Mouse (Mus musculus) ES-CJ7 (cell line): ENCODE measurements around the gene Igfbp4.

Source experiments
- DNase-seq: peaks from one replicate; pipeline ENCODE4 v3.0.0; 2011; ENCODE audit warnings: low read depth, low spot score

Gene Igfbp4

GRCm38 (mm10) chr11:99041841-99042780 is 1.1 kb downstream of the Igfbp4 start:
- DNase-seq = no peak

- no peak for DNase-seq
Measured at GRCm38 (mm10) chr11:99042834-99043431, 1.9 kb downstream of the Igfbp4 start.

- DNase-seq = no peak
Measured at GRCm38 (mm10) chr11:99043632-99044031, 2.6 kb downstream of the Igfbp4 start.

GRCm38 (mm10) chr11:99044306-99044705 is 3.3 kb downstream of the Igfbp4 start:
- no peak for DNase-seq

DNA sequence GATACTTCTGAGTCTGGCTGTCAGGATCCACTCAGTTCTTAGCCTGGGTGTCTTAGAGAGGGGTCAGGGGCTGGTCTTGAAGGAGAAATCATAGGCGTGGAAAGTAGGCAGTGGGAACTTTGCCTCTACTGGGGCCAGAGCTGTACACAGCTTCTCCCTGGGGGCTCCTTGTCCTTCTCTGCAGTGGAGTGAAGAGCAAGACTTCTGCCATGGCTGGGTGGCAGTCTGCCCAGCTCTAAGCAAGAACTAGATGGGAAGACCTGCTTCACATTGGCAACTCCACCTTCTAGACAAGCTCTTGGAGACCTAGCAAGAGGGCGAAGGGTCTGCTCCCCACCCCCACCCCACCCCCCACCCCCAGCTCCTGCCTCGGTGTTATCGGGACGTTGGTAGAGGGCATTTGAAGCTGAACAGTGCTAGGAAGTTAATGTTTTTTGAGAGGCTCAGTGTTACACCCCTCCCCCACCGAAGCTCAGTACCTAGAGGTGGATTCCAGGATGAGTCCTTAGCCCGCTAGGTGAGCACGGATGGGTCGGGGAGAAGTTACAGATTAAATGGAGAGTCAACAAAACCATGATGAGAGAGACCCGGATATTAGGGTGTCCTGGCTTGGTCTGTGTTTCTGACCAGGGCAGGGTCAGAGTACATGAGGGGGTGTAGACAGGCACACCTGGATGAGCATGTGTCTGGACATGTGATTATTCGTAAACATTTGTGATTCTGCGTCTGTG is 4.3 kb downstream of the Igfbp4 start:
- no peak for DNase-seq

GRCm38 (mm10) chr11:99047120-99047519 is 6.1 kb downstream of the Igfbp4 start:
- DNase-seq = no peak

- no peak for DNase-seq
Measured at GRCm38 (mm10) chr11:99047643-99048042, 6.6 kb downstream of the Igfbp4 start.

- no peak for DNase-seq
Measured at GRCm38 (mm10) chr11:99055143-99055542, 14.1 kb downstream of the Igfbp4 start.

GRCm38 (mm10) chr11:99055571-99056452 is 14.8 kb downstream of the Igfbp4 start:
- no peak for DNase-seq

GRCm38 (mm10) chr11:99060435-99060834 is 19.4 kb downstream of the Igfbp4 start:
- no peak for DNase-seq

GRCm38 (mm10) chr11:99062661-99063060 is 21.6 kb downstream of the Igfbp4 start:
- no peak for DNase-seq

DNA sequence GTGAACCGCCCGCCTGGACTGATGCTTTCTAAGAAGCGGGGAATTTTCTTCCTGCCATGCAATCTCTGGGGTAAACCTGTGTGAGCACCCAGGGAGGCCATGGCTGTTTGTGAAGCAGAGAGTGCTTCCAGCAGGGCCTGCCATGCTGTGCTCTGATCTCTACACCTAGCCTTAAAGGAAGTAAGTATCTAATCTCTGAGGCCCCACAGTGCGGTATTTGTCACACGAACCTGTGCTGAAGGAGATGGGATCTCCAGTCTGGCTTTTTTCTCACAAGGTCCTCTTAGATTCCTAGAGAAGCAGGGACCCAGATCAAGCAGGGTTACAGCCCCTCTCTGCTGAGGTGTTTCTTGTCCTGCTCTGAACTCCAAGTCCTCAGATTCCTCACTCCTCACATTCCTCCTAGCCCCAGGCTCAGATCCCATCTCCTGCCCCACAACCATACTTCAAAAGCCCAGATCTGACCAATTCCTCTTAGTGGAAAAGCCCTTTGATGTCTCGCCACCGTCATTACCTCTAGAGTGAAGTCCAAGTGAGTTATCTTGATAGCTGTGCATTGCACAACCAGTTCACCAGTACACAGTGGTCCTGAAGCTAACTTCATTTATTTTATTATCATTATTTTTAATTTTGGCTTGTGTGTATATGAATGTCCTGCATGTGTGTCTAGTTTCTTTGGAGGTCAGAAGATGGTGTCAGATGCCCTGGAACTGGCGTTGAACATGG is 22.5 kb downstream of the Igfbp4 start:
- DNase-seq = no peak

DNA sequence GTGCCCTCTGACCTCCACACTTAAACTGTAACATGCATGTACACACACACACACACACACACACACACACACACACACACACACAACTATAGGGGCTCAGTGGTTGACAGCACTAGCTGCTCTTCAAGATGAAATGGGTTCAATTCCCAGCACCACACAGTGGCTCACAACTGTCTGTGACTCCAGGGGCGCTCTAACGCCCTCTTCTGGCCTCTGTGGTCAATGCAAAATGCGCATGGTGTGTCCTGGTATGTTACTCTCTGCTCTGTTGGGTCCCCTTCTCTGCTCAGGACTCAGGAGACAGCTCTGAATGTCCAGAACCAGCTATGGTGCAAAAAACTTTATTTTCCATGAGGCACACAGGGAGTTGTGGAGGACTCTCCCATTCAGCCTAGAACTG is 24.3 kb downstream of the Igfbp4 start:
- DNase-seq = peak; percentile 60

DNA sequence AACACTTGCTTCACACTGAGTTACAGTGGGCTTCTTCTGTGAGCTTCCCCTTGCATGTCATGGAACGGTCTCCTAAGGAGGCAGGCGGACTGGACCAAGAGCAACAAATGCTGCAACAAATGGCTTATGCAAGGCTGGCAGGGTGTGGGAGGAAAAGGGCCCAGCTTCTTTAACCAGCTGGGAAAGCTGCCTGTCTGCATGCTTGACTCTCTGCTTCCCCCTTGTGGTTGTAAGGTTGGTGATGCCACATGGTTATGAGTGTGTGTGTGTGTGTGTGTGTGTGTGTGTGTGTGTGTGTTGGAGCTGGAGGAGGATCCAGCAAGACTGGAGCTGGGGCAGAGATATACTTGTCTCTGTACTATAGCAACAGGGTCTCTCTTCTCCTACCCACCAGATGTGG is 24.9 kb downstream of the Igfbp4 start:
- peak; percentile 92 for DNase-seq

DNA sequence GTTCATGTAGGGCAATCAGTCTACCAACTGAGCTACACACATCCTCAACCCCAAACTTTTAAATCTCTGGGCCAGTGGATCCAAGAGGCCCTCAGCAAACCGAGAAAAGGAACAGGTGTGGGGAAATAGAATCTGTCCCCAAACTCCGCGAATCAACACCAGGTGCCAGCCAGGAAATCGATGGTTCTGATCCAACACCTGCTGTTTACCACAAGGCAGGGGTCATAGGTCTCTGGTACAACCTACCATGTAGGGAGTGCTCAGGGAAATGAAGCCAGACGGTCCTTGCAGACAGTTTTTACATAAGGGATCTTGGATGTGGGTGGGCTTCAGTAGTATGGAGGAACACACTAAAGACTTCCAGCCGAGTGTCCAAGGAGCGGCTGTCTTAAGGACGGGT is 26.5 kb downstream of the Igfbp4 start:
- DNase-seq = no peak

DNA sequence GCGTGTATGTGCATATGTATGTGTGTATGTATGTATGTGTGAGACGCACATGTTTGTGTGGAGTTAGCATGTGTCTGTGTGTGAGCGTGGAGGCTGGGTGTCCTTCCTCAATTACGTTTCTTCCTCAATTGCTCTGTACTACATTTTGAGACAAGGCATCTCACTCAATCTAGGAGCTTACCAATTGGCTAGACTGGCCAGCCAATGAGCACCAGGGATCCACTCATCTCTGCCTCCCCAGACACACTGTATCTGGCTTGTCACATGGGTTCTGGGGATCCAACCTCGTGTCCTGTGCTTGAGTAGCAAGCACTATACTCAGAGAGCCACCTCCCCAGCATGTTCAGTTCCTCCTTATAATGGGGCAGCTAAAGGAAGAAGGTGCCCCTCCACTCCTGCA is 27.4 kb downstream of the Igfbp4 start:
- DNase-seq = no peak

DNA sequence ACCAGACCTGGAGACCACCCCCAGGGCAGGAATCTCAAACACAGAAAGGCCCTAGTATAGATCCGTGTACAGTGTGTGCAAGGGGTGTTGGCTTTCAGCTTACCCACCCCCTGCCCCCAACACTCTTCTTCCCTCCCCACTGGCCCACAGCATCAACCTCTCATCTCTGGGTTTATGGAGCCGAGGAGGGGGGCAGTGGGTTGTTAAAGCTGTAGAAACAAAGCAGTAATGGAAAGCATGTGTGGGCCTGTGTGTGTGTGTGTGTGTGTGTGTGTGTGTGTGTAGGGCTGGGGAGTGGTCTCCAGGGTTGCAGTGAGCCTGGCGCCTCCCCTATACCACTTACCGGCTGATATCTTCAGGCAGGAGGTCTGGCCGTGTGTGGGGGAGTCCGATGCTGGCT is 30.8 kb downstream of the Igfbp4 start:
- no peak for DNase-seq

DNA sequence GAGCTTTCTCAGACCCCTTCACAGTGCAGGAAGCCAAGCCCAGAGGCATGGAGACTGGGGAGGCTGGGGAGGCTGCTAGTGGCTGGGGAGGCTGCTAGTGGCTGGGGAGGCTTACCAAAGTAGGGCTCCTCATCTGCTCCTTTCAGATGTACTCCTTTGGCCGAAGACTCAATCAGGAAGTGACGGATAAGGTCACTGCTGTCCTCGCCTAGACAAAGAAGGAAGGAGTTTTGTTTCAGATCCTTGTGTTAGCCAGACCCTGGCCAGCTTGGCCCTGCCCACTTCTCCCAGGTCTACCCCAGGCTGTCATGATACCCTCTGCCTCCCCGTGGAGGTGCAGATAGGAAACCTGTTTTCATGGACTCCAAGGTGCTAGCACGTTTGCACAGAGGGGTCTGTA is 32.7 kb downstream of the Igfbp4 start:
- DNase-seq = no peak

GRCm38 (mm10) chr11:99076744-99077319 is 35.8 kb downstream of the Igfbp4 start:
- no peak for DNase-seq

GRCm38 (mm10) chr11:99077869-99078268 is 36.8 kb downstream of the Igfbp4 start:
- no peak for DNase-seq
